Mouse (Mus musculus) left cerebral cortex, adult 9 months (tissue): ENCODE measurements around the gene Rogdi.

Source experiments
- DNase-seq, 2 experiments: peaks; one replicate each; pipeline ENCODE4 v3.0.0; 2022; ENCODE audit warnings: low spot score in 2 of 2

The Rogdi gene

DNA sequence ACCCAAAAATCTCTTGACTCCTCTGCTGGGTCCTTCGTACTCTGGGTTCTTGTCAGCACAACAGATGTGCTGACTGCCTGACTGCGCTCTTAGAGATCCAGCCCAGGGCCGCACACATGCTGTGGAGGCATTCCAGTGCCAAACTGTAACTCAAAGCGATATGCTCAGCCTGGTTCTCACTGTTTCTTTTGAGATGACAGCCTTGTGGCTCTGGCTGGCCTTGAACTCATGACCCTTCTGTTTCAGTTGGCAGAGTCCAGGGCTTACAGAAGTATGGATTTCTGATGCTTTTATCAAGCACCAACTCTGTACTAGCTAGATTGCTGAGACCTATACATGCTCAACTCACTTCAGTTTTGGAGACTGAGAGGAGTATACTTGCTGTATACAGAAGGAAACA lies 20.1 kb downstream of the Rogdi start:
- DNase-seq: no peak

DNA sequence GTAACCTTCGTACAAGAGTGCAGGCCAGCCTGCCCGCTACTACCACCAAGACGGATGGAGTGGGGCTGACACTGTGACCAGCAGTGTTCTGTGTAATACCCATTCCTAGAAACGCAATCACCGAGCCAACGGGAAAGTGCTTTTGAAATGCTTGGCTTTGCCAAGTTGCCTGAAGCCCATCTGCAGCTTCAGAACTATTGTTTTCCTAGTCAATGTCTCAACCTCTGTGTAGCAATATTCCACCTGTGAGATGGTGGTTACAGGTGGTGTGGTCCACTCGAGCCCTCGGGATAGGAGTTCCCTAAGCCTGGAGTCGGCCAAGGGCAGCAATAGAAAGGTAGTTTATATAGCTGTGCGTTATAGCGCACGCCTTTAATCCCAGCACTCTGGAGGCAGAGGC lies 28.6 kb downstream of the Rogdi start:
- DNase-seq: no peak

DNA sequence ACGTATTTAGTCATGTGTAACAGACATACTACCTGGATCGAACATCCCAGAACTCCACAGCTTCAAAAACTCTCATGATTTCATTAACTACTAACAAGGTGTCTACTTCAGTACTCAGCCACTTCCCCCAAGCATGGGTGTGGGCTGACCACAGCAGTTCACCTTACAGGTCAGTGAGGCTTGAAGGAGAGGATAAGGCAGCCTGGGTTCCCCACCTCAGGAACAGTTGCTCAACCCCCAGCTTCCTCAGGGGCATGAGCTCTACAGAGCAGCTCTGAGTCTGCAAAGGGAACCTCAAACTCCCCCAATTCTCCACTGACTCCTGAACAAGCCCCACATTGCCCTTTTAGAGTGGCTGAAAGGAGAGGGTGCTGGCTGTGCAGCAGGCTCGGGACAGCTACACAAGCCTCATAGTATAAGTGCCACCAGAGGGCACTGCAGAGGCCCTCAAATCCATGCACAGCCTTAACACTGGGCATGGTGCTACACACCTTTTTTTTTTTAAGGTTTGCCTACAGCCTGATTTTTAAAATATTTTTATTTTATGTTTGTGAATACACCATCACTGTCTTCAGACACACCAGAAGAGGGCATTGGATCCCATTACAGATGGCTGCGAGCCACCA lies 33.5 kb downstream of the Rogdi start:
- DNase-seq: no peak

DNA sequence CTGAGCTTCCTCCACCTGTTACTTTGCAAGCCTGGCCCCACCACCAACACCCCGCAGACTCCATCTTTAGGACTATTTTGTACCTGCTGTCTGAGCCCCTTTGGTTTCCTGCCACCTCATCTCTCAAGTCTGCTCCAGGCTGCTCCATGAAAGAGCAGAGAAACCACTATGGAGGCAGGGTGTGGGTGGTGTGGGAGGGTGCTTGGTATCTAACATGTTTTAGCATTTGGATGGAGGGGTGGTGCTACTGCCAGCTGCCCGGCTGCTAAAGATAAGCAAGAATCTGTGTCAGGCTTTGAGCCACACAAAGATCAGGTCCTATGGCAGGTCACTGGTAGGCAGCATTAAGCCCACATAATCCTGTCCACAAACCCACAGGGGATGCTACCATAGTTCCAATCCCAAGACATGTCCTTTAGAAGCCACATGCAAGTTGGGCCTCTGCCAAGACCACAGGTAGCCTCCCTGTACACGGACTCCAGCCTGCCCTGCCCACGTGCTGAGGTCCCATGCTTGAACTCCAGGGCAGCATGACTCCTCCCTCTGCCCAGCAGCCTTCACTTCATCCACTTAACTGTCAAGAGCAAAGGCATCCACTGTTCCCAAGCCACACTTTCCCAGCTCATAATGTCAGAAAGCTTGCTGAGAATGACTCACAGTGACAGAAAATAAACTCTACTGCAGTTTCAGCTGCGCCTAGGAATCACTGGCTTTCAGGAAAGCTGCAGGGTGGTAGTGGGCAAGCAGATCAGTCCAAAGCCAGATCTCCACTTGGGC lies 34.9 kb downstream of the Rogdi start:
- peak in 1 of 2 experiments; percentile 47 for DNase-seq

GRCm38 (mm10) chr16:4976180-4976579 lies 37.2 kb downstream of the Rogdi start:
- DNase-seq: peak in 1 of 2 experiments; percentile 52

- DNase-seq: no peak
These were observed 38.8 kb downstream of the Rogdi start for GRCm38 (mm10) chr16:4974521-4974920.

- no peak for DNase-seq
These were observed 41.7 kb downstream of the Rogdi start for GRCm38 (mm10) chr16:4971626-4972025.

GRCm38 (mm10) chr16:4969055-4969843 lies 44.1 kb downstream of the Rogdi start:
- no peak for DNase-seq

GRCm38 (mm10) chr16:4968426-4968825 lies 44.9 kb downstream of the Rogdi start:
- DNase-seq: no peak

GRCm38 (mm10) chr16:4965392-4966129 lies 47.8 kb downstream of the Rogdi start:
- no peak for DNase-seq

DNA sequence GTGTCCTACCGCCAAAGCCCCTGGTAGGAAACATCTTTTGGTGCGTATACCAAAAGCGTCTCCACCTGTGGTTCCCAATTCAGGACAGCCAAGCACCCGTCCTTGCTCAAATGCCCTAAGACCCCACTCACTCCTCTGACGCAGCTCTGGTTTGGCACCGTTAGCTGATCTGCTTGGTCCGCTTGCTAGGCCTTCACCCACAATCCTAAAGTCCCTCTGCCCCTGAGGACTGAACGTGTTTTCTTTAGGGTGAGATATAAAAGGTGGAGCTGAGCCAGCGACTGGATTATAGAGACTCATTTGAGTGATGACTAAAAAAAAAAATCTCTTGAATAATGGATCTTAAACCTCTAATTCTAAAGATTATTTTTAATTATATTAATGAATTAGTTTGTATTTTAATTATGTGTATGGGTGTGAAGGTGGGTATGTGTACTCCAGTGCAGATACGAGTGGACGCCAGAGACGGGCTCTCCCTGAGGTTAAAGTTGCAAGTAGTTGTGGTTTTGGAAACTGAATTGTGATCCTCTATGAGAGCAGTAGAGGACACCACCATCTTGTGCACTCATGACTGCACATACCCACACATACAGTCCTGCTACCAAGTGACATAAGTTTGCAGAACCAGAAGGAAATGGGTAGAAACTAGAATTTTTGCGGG lies 48.5 kb downstream of the Rogdi start:
- DNase-seq: no peak

- peak; percentile 98 to 100 for DNase-seq
These were observed 49.3 kb downstream of the Rogdi start, which contains the start of gene Anks3 for GRCm38 (mm10) chr16:4963797-4964709. Gene Anks3 (minus strand): TSS chr16:4964205.

DNA sequence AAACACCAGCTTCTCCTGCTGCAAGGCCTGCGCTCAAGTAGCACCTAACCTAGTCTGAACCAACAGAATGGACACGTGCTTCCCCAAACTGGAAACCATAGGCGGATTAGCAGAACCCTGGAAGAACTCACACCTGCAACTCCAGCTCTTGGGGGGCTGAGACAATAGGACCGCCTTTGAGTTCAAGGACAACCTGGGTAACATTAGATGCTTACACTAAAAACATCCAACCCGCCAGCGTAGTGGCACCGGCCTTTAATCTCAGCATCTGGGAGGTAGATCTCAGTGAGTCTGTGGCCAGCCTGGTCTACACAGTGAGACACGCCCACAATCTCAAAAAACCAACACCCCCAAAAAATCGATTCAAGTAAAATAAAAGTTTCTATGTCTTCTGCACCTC lies 50.0 kb downstream of the Rogdi start:
- no peak for DNase-seq

DNA sequence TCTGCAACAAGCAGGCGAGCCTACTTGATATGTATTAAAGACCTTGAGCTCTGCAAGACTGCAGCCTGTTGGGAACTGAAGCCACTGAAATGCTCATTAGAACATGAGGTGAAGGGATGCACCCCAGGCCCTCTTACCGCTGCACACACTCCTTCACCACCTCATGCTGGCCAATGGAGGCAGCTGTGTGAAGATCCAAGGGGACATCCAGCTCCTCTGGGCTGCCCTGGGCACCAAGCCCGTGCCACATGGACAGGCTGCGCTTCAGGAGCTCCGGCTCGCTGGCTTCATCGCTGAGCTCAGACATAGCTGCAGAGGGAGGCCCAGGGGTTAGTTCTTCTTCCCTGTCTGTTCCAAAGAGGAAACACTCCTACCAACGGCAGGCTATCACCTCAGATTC lies 53.1 kb downstream of the Rogdi start:
- DNase-seq: no peak
